Mouse (Mus musculus) Patski (cell line): ENCODE measurements around the gene Lrrc19. TPM values are rescaled to one million over a fixed set of nuclear protein-coding genes. Genes with fewer than 3 reads are reported as not detected.
"Not testable (repeated sequence)": the region's sequence is repeated elsewhere in the genome, so short reads cannot be mapped to it uniquely, and the experiment has no call there.

ENCODE experiments used
- ATAC-seq: fragments of 100-300 bp; one replicate; pipeline ENCODE4 v1.8.0; 2021
- CTCF ChIA-PET: fragments of 350-600 bp; sonication (Branson Sonifier 250); formaldehyde crosslinking; loops from one replicate; lab custom pipeline; 2022; ENCODE audit warnings: inconsistent platforms; lab: Charles Lee
- POLR2A ChIA-PET: fragments of 350-600 bp; sonication (Branson Sonifier 250); formaldehyde crosslinking; loops from one replicate; lab custom pipeline; 2022; ENCODE audit warnings: antibody characterized with exemption, inconsistent platforms; lab: Charles Lee
- DNase-seq: peaks from one replicate; pipeline ENCODE4 v3.0.0-alpha.2; 2011; ENCODE audit warnings: low read depth, low spot score
- H3K27me3 ChIP-seq: fragments of 371-371 bp; one replicate; pipeline ENCODE4 v1.5.1; 2021
- CTCF ChIP-seq: fragments of 100-300 bp; IDR thresholded peaks from one replicate; pipeline ENCODE4 v1.5.1; 2021
- in situ Hi-C: fragments of 300-500 bp; cut with MboI; formaldehyde crosslinking; loops from 3 replicates; pipeline ENCODE4 v1.11.1; 2018; ENCODE audit warnings: low pct_unique_long_range_greater_than_20kb, mixed read lengths
- polyA plus RNA-seq: library from polyadenylated mRNA; unstranded; gene quantifications from one replicate; pipeline ENCODE4 v1.2.3, GENCODE M21; 2021

The Lrrc19 gene
- 0.12 TPM for polyA plus RNA-seq

DNA sequence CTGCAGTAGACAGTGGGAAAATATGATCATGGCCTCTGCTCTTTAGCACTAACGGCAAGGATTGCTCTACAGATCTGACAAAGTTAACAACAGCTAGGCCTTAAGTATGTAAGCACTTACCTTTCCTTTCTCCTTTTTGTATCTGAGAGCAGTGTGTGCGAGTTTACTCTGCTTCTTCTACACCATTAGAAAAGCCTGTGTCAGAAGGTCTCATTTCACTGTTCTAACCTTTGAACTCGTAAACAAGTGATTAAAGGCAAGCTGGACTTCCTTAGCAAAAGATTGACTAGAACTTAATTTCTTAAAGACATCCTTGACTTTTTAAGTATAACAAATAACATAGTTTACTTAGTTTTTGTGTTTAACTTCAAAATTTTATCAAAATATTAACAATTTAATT, at the start of gene Lrrc19:
Gene Lrrc19, minus strand, starts transcription at position 225 of the 400 bp plus-strand sequence.
- ChIA-PET POLR2A (no interaction called here), CTCF (no interaction called here)
- in situ Hi-C loops, result no loop called here

GRCm38 (mm10) chr4:94696368-94696767, 46.4 kb upstream of the Lrrc19 start:
- CTCF ChIA-PET, result no interaction called here
- DNase-seq, result no peak
- H3K27me3 ChIP-seq, result no peaks in the 10 kb centered on the region
- no peak for ATAC-seq
- in situ Hi-C loops, result loop anchor here (25.0 kb wide), 1 partner anchor 216 kb away; no protein-coding TSS in a partner anchor
- no peak for TF ChIP-seq CTCF
- POLR2A ChIA-PET, result no interaction called here

More for the DNA sequence above, at the start of gene Lrrc19:
- no peak for DNase-seq
- no peak for TF ChIP-seq CTCF
- no peaks in the 10 kb centered on the region for H3K27me3 ChIP-seq
- ATAC-seq, result no peak

- CTCF ChIA-PET, result no interaction called here
- no peak for TF ChIP-seq CTCF
- no peak for ATAC-seq
- H3K27me3 ChIP-seq, result no peaks in the 10 kb centered on the region
- no peak for DNase-seq
- in situ Hi-C loops, result loop anchor here (25.0 kb wide), 1 partner anchor 220 kb away; no protein-coding TSS in a partner anchor
- POLR2A ChIA-PET, result no interaction called here
Measured at GRCm38 (mm10) chr4:94692175-94692574, 42.2 kb upstream of the Lrrc19 start.

- ChIA-PET CTCF (no interaction called here), POLR2A (no interaction called here)
- DNase-seq, result no peak
- in situ Hi-C loops, result loop anchor here (25.0 kb wide), 1 partner anchor 221 kb away; no protein-coding TSS in a partner anchor
- no peaks in the 10 kb centered on the region for H3K27me3 ChIP-seq
- no peak for ATAC-seq
- no peak for TF ChIP-seq CTCF
Measured at GRCm38 (mm10) chr4:94691078-94691477, 41.1 kb upstream of the Lrrc19 start.

- CTCF ChIA-PET, ATAC-seq, POLR2A ChIA-PET, DNase-seq, H3K27me3 ChIP-seq: not testable (repeated sequence)
- in situ Hi-C loops, result loop anchor here (25.0 kb wide), 1 partner anchor 222 kb away; no protein-coding TSS in a partner anchor
Measured at GRCm38 (mm10) chr4:94689804-94690203, 39.9 kb upstream of the Lrrc19 start.

- no peak for TF ChIP-seq CTCF
- ATAC-seq (no peak), DNase-seq (no peak)
- in situ Hi-C loops, result loop anchor here (25.0 kb wide), 1 partner anchor 229 kb away; no protein-coding TSS in a partner anchor
- no peaks in the 10 kb centered on the region for H3K27me3 ChIP-seq
- CTCF ChIA-PET, result no interaction called here
- POLR2A ChIA-PET, result no interaction called here
Measured at GRCm38 (mm10) chr4:94683305-94683704, 33.4 kb upstream of the Lrrc19 start.

DNA sequence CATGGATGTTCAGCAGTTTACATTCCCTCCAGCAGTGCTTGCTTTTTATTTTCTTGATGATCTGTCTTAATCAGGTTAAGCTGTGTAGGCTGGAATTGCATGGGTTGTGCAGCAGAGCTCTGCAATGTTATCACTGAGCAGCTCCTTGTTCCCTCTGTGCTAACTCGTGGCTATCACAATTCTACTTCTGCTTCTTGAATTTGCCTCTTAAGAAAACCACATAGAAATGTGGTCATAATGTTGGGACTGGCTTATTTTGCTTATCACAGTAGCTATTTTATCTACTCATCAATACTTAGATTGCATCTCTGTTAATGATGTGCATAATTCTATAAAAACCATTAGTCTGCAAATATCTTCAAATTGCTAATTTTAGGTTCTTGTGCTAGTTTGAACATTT, 32.1 kb upstream of the Lrrc19 start:
- H3K27me3 ChIP-seq, result no peaks in the 10 kb centered on the region
- in situ Hi-C loops, result loop anchor here (25.0 kb wide), 1 partner anchor 230 kb away; no protein-coding TSS in a partner anchor
- DNase-seq, result no peak
- ChIA-PET POLR2A (no interaction called here), CTCF (no interaction called here)
- no peak for TF ChIP-seq CTCF
- no peak for ATAC-seq

- ChIA-PET CTCF (interaction anchor here (1.2 kb wide), 1 partner anchor 11 kb away, joined by 3 read pairs; no protein-coding TSS in a partner anchor), POLR2A (no interaction called here)
- no peak for TF ChIP-seq CTCF
- DNase-seq, result no peak
- ATAC-seq, result no peak
- no peaks in the 10 kb centered on the region for H3K27me3 ChIP-seq
- in situ Hi-C loops, result loop anchor here (25.0 kb wide), 1 partner anchor 231 kb away; no protein-coding TSS in a partner anchor
Measured at GRCm38 (mm10) chr4:94681181-94681580, 31.2 kb upstream of the Lrrc19 start.

GRCm38 (mm10) chr4:94680662-94681061, 30.7 kb upstream of the Lrrc19 start:
- ChIA-PET POLR2A (no interaction called here), CTCF (interaction anchor here (1.2 kb wide), 1 partner anchor 11 kb away, joined by 3 read pairs; no protein-coding TSS in a partner anchor)
- in situ Hi-C loops, result loop anchor here (25.0 kb wide), 1 partner anchor 232 kb away; no protein-coding TSS in a partner anchor
- no peak for DNase-seq
- H3K27me3 ChIP-seq, result no peaks in the 10 kb centered on the region
- TF ChIP-seq CTCF, result no peak
- ATAC-seq, result no peak

DNA sequence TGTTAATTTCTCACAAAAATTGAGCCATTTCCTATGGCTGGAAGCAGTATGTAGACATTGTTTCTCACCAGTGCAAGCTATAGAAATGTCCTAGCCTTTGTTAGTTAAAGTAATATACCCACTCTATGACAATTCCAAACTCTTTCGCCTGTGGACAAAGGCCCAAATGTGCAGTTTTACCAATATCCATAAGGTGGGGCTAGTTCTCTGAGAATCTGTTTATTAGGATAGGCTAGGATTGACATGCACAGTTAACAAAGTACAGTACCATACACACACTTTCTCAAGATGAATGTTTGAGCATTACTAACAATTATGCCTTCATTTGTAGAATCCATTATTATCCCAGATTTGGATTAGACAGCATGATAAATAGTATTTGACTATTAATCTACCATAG, 19.8 kb upstream of the Lrrc19 start:
- no peaks in the 10 kb centered on the region for H3K27me3 ChIP-seq
- ChIA-PET CTCF (interaction anchor here (1.3 kb wide), 1 partner anchor 11 kb away, joined by 3 read pairs; no protein-coding TSS in a partner anchor), POLR2A (interaction anchor here (0.5 kb wide), 1 partner anchor 799 kb away, joined by 3 read pairs; no protein-coding TSS in a partner anchor)
- DNase-seq (peak; percentile 3), ATAC-seq (no peak)
- peak; percentile 47 for TF ChIP-seq CTCF
- in situ Hi-C loops, result no loop called here

DNA sequence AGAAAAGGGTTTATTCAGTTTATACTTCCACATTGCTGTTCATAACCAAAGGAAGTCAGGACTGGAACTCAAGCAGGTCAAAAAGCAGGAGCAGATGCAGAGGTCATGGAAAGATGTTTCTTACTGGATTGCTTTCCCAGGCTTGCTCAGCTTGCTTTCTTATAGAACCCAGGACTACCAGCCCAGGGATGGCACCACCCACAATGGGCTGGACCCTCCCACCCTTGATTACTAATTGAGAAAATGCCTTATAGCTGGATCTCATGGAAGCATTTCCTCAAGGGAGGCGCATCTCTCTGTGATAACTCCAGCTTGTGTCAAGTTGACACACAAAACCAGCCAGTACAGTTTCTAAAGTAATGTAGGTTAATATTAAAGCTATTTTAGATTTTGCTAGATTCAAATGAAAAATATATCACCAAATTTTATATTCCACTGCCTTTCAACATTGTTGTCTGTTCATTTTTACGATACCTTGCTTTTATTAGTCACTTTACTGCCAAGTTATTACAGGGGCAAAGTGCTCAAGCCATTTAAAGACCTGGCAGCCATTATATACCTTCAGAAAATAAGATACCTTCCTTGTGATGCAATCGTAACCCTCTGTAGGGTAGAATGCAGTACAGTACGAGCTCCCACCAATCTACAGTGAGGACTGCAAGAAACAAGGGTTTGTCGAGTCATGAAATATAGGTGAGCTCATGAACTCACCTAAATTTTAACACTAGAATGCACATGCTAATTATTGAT, 657 bp upstream of the Lrrc19 start:
- POLR2A ChIA-PET, DNase-seq, CTCF ChIA-PET, H3K27me3 ChIP-seq, in situ Hi-C loops, ATAC-seq: not testable (repeated sequence)
